Mouse (Mus musculus): Measurements from ENCODE around the gene Pp2d1. TPM values are rescaled to one million over a fixed set of nuclear protein-coding genes. Genes with fewer than 3 reads are reported as not detected.
A peak's percentile ranks its signal among the peaks of the same experiment; 100 is the strongest.

Gene Pp2d1
- total RNA-seq, 2 experiments from 2014 or later, result not detected

DNA sequence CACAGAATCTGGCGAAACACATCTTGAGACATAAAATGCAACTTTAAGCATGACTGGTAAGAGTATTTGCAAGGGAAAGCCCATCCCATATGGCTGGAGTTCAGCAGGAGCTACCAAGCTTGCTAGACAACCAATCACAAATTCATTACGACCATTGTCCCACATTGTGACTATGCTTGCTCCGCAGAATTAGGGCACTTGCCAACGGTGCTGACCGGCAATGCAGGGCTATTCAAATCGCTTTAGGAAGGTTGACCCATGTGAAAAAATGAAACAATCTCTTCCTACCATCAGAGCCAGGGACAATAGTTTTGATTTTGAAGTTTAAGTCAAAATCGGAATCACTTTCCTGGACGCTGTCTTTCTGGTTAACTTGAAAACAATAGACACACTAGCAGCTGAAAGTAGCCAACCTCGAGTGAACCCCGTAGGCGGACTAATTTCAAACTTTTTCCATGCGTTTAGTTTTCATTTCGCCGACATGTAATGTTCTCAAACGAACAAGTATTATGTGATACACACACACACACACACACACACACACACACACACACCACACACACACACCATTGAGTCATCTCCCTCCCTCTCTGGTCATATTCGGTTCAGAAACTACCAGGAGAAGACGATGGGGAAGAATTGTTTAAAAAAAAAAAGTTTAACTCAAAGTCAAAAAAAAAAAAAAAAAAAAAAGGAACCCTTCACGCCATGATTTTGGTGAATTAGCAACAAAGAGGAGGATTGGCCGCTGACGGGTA, 27.1 kb upstream of the Pp2d1 start, which contains the start of gene Kat2b:
Gene Kat2b (plus strand): TSS at position 701 of the 758 bp plus-strand sequence.
- peak; percentile 67 to 76 for DNase-seq

DNA sequence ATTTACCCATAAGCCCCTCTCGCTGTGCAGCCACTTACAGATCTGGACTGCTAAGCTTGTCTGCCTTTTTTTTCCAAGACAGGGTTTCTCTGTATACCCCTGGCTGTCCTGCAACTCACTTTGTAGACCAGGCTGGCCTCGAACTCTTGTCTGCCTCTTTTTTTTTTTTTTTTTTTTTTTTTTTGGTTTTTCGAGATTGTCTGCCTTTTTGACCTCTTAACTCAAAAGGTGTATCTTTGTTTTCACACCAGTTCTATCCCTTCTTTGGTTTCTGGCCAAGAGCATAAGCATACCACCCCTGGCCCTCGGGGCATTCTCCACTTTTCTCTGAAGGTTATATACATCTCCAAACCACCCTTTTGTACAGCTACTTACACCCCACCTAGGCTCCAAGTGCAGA, 25.6 kb upstream of the Pp2d1 start:
- DNase-seq, result no peak

DNA sequence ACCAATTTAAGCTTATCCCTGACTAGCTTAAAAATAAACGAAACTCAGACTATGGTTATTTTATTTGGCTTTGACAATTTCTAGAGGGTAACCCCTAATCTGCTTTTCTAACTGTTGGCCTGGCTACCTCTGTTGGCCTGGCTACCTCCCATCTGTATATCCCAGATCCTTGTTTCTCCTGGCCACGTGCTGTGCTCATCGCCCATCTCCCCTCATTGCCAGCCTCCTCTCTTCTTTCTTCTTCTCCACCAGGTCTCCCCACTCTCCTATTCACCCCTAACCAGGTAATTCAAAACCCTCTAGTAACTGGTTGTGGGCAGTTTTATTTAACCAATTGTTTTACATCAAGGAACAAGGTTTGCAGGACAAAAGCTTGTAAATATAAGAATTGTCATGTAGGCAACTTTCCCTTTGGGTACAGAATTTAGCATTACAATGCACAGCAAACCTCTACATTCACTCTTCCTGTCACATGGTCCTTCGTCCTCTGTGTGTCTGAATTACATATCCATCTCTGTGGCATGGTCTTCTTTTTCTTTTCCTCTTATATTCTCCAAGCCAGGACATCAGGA, 22.3 kb upstream of the Pp2d1 start:
- no peak for DNase-seq

DNA sequence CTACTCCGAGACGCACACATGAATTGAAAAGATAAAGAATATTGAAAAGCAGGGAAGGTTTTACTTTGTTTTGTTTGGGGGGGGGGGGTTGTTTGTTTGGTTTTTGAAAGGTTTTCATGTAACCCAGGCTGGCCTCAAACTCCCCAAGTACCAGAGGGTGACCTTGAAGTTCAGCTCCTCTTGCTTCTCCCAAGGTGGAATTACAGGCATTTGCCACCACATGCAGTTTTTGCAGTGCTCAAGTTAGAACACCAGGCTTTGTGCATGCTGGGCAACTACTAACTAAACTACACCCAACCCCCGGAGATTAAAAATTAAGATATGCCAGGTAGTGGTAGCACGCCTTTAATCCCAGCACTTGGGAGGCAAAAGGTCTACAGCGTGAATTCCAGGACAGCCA, 20.4 kb upstream of the Pp2d1 start:
- DNase-seq, result no peak

DNA sequence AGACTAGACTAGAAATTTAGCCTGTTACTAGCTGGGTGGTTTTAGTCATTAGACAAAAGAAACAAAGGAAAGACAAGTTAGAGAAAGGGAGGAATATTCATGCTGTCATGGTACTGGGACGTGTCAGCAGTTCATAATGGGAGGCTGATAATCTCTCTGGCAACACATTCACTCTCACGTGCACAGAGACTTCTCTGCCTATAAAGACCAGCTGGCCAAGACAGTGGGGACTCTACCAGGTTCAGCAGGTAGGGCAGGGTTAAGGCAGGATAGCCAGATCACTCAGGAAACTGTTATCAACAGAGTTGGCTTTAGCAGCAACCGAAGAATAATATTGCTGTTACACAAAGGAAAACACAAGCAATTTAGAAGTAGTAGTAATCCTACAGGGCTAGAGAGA, 18.2 kb upstream of the Pp2d1 start:
- no peak for DNase-seq

DNA sequence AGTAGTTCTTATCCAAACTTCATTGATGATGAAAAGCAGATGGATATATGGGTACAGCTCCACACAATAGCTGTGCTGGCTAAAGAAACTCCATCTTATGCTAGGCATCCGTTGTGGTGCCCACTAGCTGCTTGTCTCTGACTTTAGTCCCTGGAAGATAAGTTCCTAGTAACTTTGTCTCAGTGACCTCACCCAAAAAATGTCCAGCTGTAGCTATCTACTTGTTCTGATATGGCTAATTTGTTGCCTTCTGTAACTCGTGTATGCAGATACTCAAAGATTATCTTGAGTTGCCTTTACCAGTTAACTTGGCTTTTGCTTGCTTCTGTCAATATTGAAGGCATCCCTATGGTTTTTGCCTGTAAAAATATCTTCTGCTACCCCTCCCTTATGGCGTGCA, 15.6 kb upstream of the Pp2d1 start:
- DNase-seq, result no peak

DNA sequence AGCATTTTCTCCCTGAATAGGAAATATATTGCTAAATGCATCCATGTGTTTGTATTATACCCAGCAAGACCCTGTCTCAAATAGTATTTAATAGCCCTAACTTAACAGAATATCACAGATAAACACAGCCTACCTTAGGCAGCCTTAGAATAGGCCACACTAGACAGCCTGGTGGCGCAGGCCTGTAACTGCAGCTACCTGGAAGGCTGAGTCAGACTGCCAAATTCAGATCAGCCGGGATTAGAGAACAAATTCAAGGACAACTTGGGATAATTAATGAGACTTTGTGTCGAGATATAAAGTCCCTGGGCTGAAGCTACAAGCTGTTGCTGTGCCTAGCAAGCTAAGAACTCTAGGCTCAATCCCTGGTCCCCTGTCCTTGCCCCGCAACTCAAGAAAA, 14.8 kb upstream of the Pp2d1 start:
- peak; percentile 57 to 61 for DNase-seq

DNA sequence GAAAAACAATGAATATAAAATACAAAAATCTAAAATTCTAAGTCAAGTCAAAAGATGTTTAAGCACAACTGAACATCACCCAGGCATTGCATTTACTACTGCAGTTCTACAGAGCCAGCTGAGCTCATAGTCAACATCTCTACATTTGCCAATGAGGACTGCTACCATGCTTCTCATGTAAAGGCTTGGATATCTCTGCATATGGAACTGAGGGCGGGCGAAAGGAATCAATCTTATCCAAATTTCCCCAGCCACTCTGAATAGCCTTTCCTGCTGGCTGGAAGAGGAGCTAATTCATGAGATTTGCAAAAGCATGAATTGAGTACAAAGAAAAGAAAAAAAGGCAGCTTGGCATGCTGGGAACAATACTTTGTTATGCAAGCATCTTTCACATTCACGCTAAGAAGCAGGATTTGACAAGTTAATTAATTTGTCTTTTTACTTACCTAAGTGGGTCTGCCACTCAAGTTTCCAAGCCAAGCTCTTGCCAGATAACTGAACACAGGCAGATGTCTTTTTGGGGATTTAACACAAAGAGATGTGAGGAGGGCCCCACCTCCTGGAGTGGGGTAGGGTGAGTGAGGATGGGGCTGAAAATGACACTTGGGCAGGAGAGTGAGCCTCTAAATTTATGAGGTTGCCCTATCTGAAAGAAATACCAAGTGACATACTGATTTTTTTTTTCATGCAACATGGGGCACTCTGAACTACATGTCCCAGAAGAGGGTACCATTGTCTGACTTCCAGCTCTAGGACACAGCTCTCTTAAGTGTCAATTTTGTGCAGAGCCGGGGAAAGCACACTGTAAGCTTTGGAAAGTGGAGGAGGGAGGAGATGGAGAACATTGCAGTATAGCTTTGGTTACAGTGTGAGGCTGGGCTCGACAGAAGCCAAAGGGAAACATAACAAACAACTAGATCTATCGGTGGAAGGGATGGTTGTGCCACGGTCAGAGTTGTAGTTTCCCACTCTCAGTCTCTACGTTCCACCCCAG, 12.4 kb upstream of the Pp2d1 start:
- no peak for DNase-seq

DNA sequence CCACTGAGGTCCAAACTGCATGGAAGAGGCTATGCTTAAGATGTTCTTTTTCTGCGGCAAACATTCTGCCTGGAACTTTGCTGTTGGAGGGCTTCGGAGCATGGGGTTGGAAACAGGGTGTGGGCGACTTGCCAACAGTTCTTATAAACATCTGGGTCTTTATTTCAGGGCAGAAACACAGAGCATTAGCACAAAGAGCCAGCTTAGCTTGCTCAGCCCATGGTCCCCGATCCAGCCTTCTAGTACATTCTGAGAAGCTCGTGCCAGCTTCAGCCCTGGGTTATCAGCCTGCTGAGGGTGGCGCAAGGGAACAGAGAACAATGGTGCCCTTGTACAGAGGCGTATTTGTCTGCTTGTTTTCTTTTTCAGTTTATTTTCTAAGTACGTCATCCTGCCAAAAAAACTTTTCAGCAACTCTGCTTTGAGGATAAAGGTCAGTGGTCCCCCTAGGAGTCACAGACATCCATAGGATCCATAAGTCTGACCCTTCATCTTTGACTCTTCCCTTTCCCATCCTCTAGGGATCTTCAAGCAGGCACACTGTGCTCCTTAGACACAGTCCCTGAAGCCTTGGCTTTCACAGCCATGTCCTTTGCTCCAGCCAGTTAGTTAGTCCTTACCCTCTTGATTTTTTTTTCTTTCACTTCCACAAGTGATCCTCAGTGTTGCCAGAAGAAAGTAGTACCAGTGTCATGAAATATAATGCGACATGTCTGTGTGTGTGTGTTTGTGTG, 4.5 kb upstream of the Pp2d1 start:
- DNase-seq, result peak; percentile 37 to 49

DNA sequence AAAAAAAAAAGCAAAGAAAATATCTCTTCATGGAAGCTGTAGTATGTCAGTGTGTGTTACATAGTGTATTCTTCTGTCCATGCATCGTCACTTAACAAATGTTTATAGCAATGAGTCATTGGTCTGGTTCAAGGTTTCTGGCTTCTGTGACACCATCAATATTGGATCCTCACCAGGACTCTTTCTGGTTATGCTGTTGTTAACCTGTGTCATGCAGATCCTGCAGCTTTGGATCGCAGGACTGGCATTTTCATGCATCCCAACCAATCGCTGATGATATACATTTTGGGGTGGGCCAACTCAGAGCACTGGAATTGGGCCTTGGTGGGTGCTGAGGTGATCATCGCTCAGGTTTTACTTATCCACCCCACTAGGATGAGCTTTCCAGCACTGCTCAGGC, 3.3 kb upstream of the Pp2d1 start:
- DNase-seq, result peak in 1 of 2 experiments; percentile 14

DNA sequence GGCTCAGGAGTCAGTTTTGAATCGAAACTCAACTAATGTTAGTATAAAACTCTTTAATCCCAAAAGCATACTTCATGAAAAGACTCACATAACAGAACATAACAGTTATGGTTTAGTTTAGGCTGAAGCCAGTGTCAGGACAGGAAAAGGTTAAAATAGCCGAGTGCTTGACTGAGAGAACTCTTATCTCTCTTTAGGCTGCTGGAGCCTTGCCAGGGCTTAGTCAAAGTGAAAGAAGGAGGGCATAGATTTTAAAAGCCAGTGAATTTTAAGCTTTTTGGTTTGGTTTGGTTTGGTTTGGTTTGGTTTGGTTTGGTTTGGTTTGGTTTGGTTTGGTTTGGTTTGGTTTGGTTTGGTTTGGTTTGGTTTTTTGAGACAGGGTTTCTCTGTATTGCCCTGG, 6.8 kb downstream of the Pp2d1 start:
- peak; percentile 66 to 78 for DNase-seq

DNA sequence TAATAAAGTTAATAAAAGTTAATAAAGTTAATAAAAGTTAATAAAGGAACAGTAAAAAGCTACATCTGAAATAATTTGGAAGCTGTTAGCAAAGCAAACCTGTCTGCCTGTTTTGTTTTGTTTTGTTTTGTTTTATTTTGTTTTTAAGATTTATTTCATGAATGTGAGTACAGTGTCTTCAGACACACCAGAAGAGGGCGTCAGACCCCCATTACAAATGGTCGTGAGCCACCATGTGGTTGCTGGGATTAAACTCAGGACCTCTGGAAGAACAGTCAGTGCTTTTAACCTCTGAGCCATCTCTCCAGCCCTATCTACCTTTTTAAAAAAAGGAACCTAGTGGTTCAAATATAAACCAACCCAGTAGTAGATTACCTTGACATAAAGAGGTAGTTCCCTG, 8.1 kb downstream of the Pp2d1 start:
- peak; percentile 44 to 55 for DNase-seq

DNA sequence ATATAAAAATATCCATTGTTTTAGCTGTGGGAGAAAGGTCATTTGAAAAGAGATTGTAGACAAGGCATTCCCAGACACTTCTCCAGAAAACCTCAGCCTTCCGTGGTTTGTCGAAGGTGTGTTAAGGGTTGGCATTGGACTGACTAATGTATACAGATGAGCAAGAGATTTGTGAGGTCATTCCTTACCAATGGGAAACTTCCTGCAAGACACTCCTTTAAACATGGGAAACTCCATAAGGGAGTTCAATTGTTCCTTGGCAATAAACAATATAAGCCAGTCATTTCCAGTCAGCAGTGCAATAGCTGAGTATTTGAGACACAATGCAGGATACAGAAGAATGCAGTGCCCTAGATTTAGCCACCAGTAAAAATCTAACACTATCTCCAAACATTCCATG, 11.2 kb downstream of the Pp2d1 start:
- DNase-seq, result no peak

DNA sequence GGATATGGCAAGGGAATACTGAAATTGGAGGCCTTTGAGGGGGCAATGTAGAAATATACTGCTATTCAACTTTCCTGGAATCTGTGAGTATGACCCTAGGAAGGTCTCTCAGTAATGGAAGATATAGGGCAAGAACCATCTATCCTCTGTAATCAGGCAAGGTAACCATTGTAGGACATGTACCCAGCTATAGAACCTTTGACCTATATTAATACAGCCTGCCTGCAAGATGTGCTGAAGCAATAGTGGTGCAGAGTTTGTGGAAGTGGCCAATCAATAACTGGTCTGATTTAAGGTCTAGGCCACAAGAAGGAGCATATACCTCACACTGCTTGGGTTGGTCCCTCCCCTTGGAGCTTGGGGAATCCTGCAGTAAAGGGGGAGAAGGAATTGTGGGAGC, 18.7 kb downstream of the Pp2d1 start:
- no peak for DNase-seq

DNA sequence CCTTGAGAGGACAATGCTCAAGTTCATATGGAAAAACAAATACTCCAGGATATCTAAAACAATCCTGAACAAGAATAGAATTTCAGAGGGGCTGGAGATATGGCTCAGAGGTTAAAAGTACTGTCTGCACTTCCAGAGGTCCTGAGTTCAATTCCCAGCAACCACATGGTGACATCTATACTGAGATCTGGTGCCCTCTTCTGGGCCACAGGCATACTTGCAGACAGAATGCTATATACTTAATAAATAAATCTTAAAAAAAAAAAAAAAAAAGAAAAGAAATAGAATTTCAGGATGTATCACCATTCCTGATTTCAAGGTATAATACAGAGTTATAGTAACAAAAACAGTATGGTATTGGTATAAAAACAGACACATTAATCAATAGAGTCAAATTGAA, 19.9 kb downstream of the Pp2d1 start:
- no peak for DNase-seq

DNA sequence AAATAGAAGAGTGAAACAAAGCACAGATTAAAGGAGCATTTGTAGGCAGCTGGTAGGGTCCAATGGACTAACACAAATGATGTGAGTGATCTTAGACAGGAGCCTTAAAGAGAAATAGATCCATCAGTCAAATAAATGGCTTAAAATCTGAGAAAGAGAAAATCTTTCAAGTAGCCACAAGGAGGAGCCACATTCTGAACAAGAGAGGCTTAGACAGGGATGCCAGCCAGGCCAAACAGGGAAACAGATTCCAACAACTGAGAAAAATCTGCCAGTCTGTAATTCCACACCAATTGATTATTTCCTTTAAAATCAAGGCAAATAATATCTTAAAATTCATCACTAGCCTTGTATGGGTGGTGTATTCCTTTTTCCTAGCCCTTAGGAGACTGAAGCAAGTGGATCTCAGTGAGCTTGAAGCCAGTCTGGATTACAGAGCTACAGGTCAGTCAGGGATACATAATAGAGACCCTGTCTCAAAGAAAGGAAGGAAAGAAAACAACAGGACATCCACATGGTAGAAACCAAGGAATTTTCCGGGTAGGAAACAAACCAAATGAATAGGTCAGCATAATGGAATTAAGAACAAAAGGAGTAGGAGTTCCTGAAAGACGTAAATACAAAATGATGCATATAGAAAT, 26.8 kb downstream of the Pp2d1 start:
- DNase-seq, result peak in 1 of 2 experiments; percentile 23

DNA sequence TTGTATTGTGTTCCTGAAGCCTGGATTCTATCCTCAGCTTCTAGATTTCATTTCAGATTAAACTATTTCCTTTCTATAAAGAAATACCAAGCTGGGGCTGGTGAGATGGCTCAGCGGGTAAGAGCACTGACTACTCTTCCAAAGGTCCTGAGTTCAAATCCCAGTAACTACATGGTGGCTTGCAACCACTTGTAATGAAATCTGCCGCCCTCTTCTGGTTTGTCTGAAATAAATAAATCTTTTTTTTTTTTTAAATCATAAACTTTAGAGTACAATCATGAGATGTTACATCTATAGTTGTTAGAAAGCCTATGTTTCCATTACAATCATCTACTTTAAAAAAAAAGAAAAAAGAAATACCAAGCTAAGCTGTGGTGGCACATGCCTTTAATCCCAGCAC, 36.3 kb downstream of the Pp2d1 start:
- DNase-seq, result no peak

DNA sequence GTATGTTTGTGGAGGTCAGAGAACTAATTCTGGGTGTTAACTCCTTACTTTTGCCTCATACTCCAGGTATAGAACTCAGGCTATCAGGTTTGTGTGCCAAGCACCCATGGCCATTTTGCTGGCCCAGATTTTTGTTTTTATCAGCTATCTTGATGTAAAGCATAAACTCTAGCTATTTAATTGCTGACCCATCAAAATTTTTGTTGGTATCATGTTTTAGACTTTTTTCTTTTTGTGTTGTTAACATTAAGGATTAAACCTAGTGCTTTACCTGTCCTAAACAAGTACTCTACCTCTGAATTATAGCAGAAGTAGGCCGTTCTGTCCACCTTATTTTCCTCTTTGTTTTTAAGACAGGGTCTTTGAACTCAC, 50.3 kb downstream of the Pp2d1 start:
- DNase-seq, result no peak

DNA sequence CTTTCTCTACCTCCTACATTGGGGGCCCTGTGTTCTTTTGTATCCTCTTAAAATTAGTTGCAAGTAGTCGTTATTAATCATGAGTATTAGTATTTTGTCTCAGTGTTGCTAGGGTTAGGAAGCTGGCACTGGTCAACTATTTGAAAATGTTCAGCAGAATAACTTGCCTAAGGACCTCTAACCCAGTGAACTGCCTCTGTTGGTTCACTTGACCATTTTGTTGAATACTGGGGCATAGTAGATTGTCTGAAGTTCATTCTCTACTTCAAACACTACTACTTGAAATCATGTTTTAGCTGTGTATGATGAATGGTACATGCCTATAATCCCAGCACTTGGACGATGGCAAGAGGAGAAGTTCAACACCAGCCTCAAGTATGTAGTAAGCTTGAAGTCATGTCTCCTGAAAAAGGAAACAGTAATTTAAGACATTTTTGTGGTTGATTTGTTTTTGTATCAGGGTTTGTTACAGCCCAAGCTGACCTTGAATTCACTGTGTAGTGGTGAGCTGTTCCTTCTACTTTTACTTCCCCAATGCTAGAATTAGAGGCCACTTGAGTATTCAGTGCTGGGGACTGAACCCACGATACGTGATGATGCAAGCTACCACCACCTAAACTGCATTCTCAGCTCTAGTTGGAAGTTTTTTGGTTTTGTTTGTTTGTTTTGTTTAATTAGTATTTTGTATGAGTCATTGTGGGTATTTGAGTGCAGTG, 50.8 kb downstream of the Pp2d1 start:
- no peak for DNase-seq

DNA sequence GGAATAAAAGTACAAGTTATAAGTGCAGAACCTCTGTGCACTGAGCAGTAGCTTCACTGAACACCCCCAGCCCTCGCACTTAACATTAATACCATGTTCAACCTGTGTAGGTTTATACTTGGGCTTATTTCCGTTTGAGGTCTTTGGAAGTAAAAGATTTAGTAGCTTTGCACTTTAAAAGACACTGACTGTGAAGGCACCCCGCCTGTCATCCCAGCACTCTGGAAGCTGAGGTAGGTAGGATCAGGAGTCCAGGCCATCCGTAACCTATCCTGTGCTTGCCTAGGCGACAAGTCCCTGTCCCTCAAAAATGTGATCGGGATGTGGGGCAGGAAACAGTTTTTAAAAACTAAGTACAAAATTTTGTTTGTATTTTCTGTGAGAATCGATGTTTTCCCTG, 58.8 kb downstream of the Pp2d1 start:
- no peak for DNase-seq

DNA sequence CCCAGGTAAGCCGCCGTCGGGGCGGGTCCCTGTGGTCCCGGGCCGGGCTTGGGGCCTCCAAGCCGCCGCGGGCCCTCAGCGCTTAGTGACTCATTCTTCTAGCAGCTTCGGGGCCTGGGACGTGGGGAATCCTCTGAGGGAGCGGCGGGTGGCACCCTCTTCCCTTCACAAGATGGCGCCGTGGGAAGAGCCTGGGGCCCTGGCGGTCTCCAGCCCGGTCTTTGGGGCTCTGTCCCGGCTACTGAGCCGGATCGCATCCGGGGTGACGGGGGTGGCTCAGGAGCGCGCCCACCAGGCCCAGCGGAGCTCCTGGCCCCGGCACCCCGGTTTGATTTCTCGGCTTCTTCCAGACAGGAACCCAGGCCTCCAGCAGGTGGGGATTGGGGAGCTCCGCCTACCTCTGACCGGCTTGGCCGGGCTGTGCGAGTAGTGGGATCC, 59.6 kb downstream of the Pp2d1 start:
- DNase-seq, result peak; percentile 71 to 75

All from adrenal gland, postnatal 36 days (tissue).